Mouse (Mus musculus) hindbrain, embryonic 12.5 days (tissue): Measurements from ENCODE around the gene Amhr2. TPM values are rescaled to one million over a fixed set of nuclear protein-coding genes. Genes with fewer than 3 reads are reported as not detected.
A peak's percentile ranks its signal among the peaks of the same experiment; 100 is the strongest.

Experiments
- ATAC-seq: fragments of 200-750 bp; cut with Nextera tagmentation; 2 replicates; pipeline ENCODE4 v1.8.0; 2017; ENCODE audit warnings: moderate TSS enrichment; ENCODE audit not compliant: low FRiP score
- H3K27ac ChIP-seq: fragments of 300-500 bp; sonication (generic); 2 replicates; pipeline ENCODE4 v1.5.1; 2016; ENCODE audit warnings: mild to moderate bottlenecking
- H3K27me3 ChIP-seq: fragments of 300-500 bp; sonication (generic); 2 replicates; pipeline ENCODE4 v1.6.1; 2016; ENCODE audit warnings: mild to moderate bottlenecking
- H3K36me3 ChIP-seq: fragments of 300-500 bp; sonication (generic); 2 replicates; pipeline ENCODE4 v1.6.1; 2016; ENCODE audit warnings: mild to moderate bottlenecking
- H3K4me1 ChIP-seq: fragments of 300-500 bp; sonication (generic); 2 replicates; pipeline ENCODE4 v1.6.1; 2016
- H3K4me2 ChIP-seq: fragments of 300-500 bp; sonication (generic); replicated peaks from 2 replicates; pipeline ENCODE4 v1.6.1; 2016; ENCODE audit warnings: mild to moderate bottlenecking
- H3K4me3 ChIP-seq: fragments of 300-500 bp; sonication (generic); 2 replicates; pipeline ENCODE4 v1.5.1; 2016; ENCODE audit warnings: mild to moderate bottlenecking
- H3K9ac ChIP-seq: fragments of 300-500 bp; sonication (generic); 2 replicates; pipeline ENCODE4 v1.6.1; 2016; ENCODE audit warnings: mild to moderate bottlenecking, moderate library complexity
- H3K9me3 ChIP-seq: fragments of 300-500 bp; sonication (generic); replicated peaks from 2 replicates; pipeline ENCODE4 v1.6.1; 2016; ENCODE audit warnings: mild to moderate bottlenecking
- WGBS: fragments of 180-500 bp; shearing (Covaris S2); methylation state at CpG from one replicate; pipeline ENCODE4 v1.1.7; 2016; 5-methylcytosine and 5-hydroxymethylcytosine counted together
- polyA plus RNA-seq: library from polyadenylated mRNA; unstranded; fragments of >200 nt; fragmentation: Nextera tagmentation; extraction: Ambion mirVana; gene quantifications from 2 replicates; pipeline ENCODE4 v1.2.1, GENCODE M21; 2016

Amhr2 gene
- polyA plus RNA-seq, 1 experiment from 2014 or later, result 0.23 TPM

DNA sequence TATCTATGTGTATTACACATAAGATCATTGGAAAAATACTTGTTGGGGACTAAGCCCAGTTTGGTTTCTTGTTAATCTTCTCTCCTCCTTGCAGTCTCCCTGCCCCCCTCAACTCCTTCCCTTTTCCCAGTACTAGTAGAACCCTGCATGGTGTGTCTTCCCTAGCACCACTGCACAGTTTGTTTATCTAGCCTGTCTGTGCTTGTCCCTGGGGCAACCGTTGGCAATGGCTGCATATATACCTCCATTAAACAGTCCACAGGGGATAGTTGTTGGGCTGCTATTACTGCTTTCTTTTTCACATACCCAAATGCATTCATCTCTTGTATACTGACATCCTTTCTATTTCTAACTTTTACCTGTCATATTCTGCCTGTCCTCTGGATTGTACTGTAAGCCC, 42.5 kb downstream of the Amhr2 start:
- Histone ChIP-seq H3K27ac (no peak overlapping the region), H3K4me2 (no peak overlapping the region), H3K9ac (no peak overlapping the region), H3K9me3 (no peaks in the 10 kb centered on the region), H3K4me3 (no peak overlapping the region), H3K36me3 (peaks cover 80% of the 10 kb centered on the region), H3K27me3 (no peaks in the 10 kb centered on the region), H3K4me1 (no peaks in the 10 kb centered on the region)
- no peak for ATAC-seq
- 65% methylated on average over 1 of the region's 1 CpGs for WGBS

DNA sequence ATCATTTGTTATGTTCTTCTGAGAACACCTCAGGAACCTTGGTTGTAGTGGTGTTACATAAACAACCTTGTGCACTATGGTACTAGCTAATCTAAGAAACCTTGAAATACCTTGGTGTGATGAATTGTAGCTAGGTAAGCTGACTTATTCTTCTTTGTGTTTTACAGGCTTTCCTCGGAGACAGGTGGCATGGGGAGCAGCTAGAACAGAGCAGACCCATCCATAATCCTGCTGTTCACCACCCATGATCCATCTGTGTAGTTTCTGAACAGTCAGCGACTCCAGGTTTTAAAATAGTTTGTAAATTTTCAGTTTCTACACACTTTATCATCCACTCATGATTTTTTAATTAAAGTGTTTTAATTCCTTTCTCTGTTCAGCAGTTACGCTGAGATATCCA, 53.2 kb downstream of the Amhr2 start:
- Histone ChIP-seq H3K36me3 (peaks cover 86% of the 10 kb centered on the region), H3K9ac (no peak overlapping the region), H3K4me2 (no peak overlapping the region), H3K9me3 (no peaks in the 10 kb centered on the region), H3K4me1 (no peaks in the 10 kb centered on the region), H3K27me3 (no peaks in the 10 kb centered on the region), H3K4me3 (no peak overlapping the region), H3K27ac (no peak overlapping the region)
- no peak for ATAC-seq
- WGBS, result 92% methylated on average over 3 of the region's 3 CpGs

GRCm38 (mm10) chr15:102499370-102499769, 54.2 kb downstream of the Amhr2 start:
- Histone ChIP-seq H3K9ac (no peak overlapping the region), H3K4me1 (no peaks in the 10 kb centered on the region), H3K36me3 (peaks cover 88% of the 10 kb centered on the region), H3K4me3 (no peak overlapping the region), H3K27me3 (no peaks in the 10 kb centered on the region), H3K4me2 (no peak overlapping the region), H3K27ac (no peak overlapping the region), H3K9me3 (no peaks in the 10 kb centered on the region)
- ATAC-seq, result no peak
- 81% methylated on average over 3 of the region's 3 CpGs for WGBS

- Histone ChIP-seq H3K4me3 (no peak overlapping the region), H3K27ac (no peak overlapping the region), H3K4me1 (no peaks in the 10 kb centered on the region), H3K4me2 (no peak overlapping the region), H3K36me3 (peaks cover 87% of the 10 kb centered on the region), H3K9ac (no peak overlapping the region), H3K27me3 (no peaks in the 10 kb centered on the region), H3K9me3 (no peaks in the 10 kb centered on the region)
- 90% methylated on average over 6 of the region's 6 CpGs for WGBS
- ATAC-seq, result no peak
Observed at GRCm38 (mm10) chr15:102499851-102500250, 54.7 kb downstream of the Amhr2 start.

DNA sequence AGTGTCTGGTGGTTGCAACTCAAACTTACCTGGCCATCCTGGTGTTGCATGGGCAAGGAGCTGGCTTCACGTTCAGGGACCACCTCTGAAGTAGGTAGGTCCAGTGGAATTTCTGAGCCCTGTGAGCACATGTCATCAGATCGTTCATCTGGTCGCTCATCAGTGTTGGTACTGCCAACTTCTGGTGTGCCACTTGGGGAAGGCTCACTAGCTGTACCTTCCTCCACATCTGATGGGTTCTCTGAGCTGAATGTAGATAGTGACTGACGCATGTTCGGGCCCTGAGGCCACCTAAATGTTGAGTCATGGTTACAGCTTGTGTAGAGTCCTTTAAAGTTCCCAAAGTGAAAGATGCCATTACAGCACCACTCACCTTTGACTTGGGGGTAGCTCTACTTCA, 55.3 kb downstream of the Amhr2 start:
- H3K36me3 ChIP-seq, result peaks cover 88% of the 10 kb centered on the region
- H3K4me2 ChIP-seq, result no peak overlapping the region
- H3K9ac ChIP-seq, result no peak overlapping the region
- H3K4me1 ChIP-seq, result no peaks in the 10 kb centered on the region
- no peak for ATAC-seq
- no peaks in the 10 kb centered on the region for H3K9me3 ChIP-seq
- H3K27me3 ChIP-seq, result no peaks in the 10 kb centered on the region
- WGBS, result 92% methylated on average over 5 of the region's 5 CpGs
- no peak overlapping the region for H3K4me3 ChIP-seq
- no peak overlapping the region for H3K27ac ChIP-seq

DNA sequence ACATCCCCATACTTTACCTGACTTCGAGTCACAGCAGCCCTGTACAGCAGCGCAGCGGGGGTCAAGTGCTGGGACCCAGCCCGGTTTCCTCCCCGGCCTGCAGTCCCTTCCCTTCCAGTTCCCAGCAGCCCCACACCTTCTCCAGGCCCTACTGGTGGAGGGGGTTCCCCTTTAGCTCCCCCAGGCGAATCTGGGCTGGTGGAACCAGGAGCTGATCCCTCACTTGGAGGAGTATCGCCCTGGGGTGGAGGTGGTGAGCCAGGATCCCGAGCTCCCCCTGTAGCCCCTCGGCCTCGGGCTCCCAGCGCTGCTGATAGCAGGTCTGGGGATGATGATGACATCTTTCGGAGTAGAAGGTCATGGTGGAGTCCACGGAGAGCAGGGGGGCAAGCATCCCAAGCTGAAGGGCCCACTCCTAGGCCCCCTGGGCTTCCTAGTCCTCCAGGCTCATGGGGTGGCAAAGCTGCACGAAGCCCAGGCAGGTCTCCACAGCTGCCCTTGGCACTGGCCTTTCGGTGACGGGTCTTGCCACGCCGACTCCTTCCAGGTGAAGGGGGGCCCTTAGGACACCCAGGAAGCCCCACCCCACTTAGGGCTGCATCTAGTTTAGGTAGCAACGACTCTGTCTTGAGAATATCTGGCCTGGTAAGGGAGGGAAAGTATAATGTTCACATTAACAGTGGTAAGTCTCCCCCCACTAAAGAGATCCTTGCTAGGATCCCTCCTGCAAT, 56.1 kb downstream of the Amhr2 start:
- Histone ChIP-seq H3K9ac (no peak overlapping the region), H3K9me3 (no peaks in the 10 kb centered on the region), H3K27me3 (no peaks in the 10 kb centered on the region), H3K4me1 (no peaks in the 10 kb centered on the region), H3K4me3 (no peak overlapping the region), H3K36me3 (peaks cover 88% of the 10 kb centered on the region), H3K27ac (no peak overlapping the region), H3K4me2 (no peak overlapping the region)
- 0 out of 2 replicates have a peak, but pooled peaks have one; percentile 24 for ATAC-seq
- 91% methylated on average over 19 of the region's 19 CpGs for WGBS

- no peak overlapping the region for H3K4me3 ChIP-seq
- no peaks in the 10 kb centered on the region for H3K27me3 ChIP-seq
- H3K9me3 ChIP-seq, result no peaks in the 10 kb centered on the region
- H3K36me3 ChIP-seq, result peaks cover 82% of the 10 kb centered on the region
- no peaks in the 10 kb centered on the region for H3K4me1 ChIP-seq
- 85% methylated on average over 9 of the region's 9 CpGs for WGBS
- ATAC-seq, result no peak
- H3K9ac ChIP-seq, result no peak overlapping the region
- H3K27ac ChIP-seq, result no peak overlapping the region
- no peak overlapping the region for H3K4me2 ChIP-seq
Observed at GRCm38 (mm10) chr15:102502254-102502840, 57.2 kb downstream of the Amhr2 start.

DNA sequence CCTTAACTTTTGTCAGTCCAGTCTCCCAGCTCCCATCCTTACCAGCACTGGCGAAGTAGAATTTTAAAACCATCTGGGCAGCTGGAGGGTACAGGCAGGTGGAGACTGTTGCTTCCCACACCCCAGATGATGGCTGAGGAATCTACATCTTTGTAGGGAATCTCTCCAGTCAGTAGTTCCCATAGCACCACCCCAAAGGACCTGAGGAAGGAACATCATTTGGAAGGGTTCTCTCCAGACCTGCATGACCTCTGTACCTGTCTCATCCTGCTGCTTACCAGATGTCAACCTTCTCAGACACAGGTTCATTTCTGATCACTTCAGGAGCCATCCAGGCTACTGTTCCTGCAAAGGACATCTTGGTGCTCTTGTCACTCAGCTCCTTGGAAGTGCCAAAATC, 58.3 kb downstream of the Amhr2 start, which contains the start of gene Gm10337:
Gene Gm10337, plus strand, starts transcription at position 276 of the 400 bp plus-strand sequence.
- H3K36me3 ChIP-seq, result peaks cover 73% of the 10 kb centered on the region
- ATAC-seq, result no peak

More for the DNA sequence above, 58.3 kb downstream of the Amhr2 start, which contains the start of gene Gm10337:
- Histone ChIP-seq H3K9ac (no peak within 1 kb of the TSS), H3K27ac (no peak within 1 kb of the TSS), H3K4me2 (no peak within 1 kb of the TSS), H3K4me1 (no peaks in the 10 kb centered on the region), H3K27me3 (no peaks in the 10 kb centered on the region), H3K9me3 (no peaks in the 10 kb centered on the region), H3K4me3 (no peak within 1 kb of the TSS)
- WGBS, result 97% methylated on average over 1 of the region's 1 CpGs

Other genes with a start within 250 kb of the Amhr2 start
- 111 and 113 TPM in 2 replicates for gene Zfp740, start 242.1 kb upstream of the Amhr2 start, polyA plus RNA-seq
- 49.3 and 53.5 TPM in 2 replicates for gene Csad, start 240.6 kb upstream of the Amhr2 start, polyA plus RNA-seq
- gene Itgb7, start 213.4 kb upstream of the Amhr2 start, polyA plus RNA-seq, result 1.1 and 2.2 TPM in 2 replicates
- gene Rarg, start 187.8 kb upstream of the Amhr2 start, polyA plus RNA-seq, result 42.2 and 45.6 TPM in 2 replicates
- gene Gm9918, start 174.8 kb upstream of the Amhr2 start, polyA plus RNA-seq, result 0.30 and 0.49 TPM in 2 replicates
- gene Mfsd5, start 165.9 kb upstream of the Amhr2 start, polyA plus RNA-seq, result 54.2 and 54.9 TPM in 2 replicates
- gene Espl1, start 149.1 kb upstream of the Amhr2 start, polyA plus RNA-seq, result 26.7 and 27.3 TPM in 2 replicates
- 331 and 402 TPM in 2 replicates for gene Pfdn5, start 119.3 kb upstream of the Amhr2 start, polyA plus RNA-seq
- 78.4 and 90.8 TPM in 2 replicates for gene Myg1, start 113.7 kb upstream of the Amhr2 start, polyA plus RNA-seq
- 54.6 and 60.9 TPM in 2 replicates for gene Aaas, start 94.6 kb upstream of the Amhr2 start, polyA plus RNA-seq
- 1.9 and 2.1 TPM in 2 replicates for gene Sp7, start 78.2 kb upstream of the Amhr2 start, polyA plus RNA-seq
- 9.1 and 9.3 TPM in 2 replicates for gene Sp1, start 39.2 kb upstream of the Amhr2 start, polyA plus RNA-seq
- 89.7 and 91.3 TPM in 2 replicates for gene Prr13, start 13.7 kb downstream of the Amhr2 start, polyA plus RNA-seq
- gene Pcbp2, start 25.2 kb downstream of the Amhr2 start, polyA plus RNA-seq, result 153 and 161 TPM in 2 replicates
- gene Gm10337, start 58.4 kb downstream of the Amhr2 start, polyA plus RNA-seq, result 4.3 and 6.6 TPM in 2 replicates
- 45.5 and 46.0 TPM in 2 replicates for gene Map3k12, start 71.7 kb downstream of the Amhr2 start, polyA plus RNA-seq
- gene Tarbp2, start 72.8 kb downstream of the Amhr2 start, polyA plus RNA-seq, result 93.0 and 94.0 TPM in 2 replicates
- 3.6 and 4.3 TPM in 2 replicates for gene Npff, start 79.6 kb downstream of the Amhr2 start, polyA plus RNA-seq
- gene Gm28047, start 179.7 kb downstream of the Amhr2 start, polyA plus RNA-seq, result not detected in 2 replicates
- gene Atf7, start 180.1 kb downstream of the Amhr2 start, polyA plus RNA-seq, result 23.6 and 24.5 TPM in 2 replicates
- gene Atp5g2, start 227.0 kb downstream of the Amhr2 start, polyA plus RNA-seq, result 53.9 and 60.4 TPM in 2 replicates